Mouse (Mus musculus): ENCODE results near the gene Epas1.

The Epas1 gene

DNA sequence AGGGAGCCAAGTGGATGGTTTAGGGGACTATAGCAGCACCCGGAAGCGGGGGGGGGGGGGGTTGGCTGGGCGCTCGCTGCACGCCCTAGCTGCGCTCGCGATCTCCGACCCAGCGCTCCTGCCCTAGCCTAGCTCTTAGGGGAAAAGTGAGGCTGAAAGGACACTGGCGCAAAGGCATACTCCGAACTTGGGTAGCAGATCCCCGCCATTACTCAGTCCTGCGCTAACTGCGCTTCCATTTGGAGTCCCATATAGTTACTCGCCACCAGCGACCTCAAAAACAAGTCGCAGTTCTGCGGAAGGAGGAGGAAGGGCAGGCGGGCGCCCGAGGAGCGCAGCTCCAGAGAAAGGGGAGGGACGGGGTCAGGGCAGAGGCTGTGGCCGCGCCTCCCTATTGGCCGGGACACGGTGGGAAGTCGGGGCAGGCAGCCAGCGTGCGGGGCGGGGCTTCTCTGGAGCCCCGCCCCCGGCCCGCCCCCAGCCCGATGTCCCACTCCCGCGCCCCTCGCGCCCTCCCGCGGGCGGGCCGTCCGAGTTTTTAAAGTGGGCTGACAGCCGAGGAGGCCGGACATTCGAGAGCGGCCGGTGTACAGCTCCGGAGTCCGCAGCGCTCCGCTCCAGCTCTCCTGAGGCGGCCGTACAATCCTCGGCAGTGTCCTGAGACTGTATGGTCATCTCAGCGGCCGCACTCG is at the start of gene Epas1:
Gene Epas1, plus strand, starts transcription at position 571 of the 692 bp plus-strand sequence.
- DNase-seq (ENCODE audit: low read depth) = peak; percentile 31

DNA sequence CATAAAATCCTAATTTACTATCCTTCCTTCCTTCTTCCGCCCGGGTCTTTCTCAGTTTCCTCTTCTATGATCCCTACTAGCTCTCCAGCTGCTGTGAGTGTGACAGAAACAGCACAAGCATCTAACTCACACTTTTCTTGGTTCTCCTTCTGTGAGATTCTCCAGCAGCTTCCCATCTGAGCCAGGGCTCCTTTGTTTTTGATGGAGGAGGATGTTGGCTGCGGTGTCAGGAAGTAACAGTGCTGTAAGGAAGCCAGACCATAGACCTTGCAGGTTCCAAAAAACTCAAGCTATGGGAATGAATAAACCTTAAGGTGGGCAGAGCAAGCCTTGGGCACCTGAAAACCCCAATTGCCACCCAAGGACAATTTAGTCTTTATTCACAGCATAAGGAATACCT is 48.3 kb upstream of the Epas1 start:
- no peak for DNase-seq (ENCODE audit: low read depth)

DNA sequence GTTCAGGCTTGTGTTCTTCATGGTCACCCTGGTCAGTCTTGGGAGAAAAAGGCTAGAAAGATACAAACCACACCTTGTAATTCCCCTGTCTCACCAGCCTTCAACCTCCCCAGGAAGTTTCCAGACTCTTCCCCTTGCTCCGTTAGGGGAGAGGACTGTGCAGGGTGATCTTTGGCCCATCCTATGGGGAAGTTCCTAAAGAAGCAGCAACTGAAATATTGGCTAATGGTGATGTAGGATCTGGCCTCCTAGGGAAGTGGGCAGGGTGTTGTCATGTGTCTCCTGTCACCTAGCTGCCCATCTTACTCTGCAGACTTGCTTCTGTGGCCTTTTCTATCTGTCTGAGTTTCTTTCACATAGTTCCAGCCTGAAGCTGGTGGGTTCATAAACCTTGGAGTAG is 47.0 kb upstream of the Epas1 start:
- no peak for DNase-seq (ENCODE audit: low read depth)

DNA sequence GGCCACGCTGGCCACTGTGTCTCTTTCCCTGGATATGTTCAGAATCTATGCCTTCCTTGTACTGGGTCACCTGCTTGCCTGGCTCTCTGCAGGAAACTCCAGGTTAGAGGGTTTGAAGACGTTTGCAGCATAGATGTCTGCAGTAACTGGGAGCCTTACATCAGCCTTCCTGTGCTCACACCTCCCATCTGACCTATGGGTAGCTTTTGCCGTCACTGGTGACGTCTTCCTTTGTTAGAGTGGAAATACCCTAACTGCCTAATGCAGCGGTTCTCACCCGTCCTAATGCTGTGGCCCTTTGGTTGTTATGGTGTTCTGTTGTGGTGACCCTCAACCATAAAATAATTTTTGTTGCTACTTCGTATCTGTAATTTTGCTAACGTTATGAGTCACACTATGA is 43.7 kb upstream of the Epas1 start:
- no peak for DNase-seq (ENCODE audit: low read depth)

DNA sequence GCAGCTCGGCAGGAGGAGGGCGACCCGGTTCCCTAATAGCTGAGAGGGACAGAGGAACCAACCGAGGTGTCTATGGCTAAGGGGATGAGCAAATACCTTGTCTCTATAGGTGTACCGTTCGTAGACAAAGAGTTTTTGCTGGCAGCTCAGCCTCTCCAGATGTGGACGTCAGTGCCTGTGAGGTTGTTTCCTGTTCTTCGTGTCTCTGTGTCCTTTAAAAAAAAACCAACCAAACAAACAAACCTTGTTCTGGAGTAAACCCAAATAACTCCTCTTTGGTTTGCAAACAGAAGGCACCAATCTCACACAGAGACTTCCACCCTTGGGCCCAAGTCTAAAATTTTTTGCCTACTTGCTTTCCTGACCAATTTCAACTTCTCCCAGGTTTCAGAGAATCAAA is 43.1 kb upstream of the Epas1 start:
- DNase-seq (ENCODE audit: low read depth) = no peak

DNA sequence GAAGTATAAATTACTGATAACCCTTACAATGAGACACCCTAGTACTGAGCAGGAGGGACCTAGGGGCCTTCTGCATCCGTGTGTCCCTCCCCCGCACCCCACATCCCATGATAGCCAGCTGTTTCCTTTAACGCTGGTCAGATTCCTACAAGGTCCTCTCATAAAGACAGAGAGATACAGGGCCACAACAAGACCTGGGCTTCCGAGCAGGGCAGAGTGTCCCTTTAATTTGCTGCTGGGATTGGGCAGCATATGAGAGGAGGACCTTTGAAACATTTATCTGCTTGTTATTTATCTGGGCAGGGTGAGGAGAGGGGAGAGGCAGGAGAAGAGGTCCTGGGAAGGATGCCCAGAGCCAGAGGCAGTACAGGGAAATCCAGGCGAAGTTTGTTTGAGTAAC is 41.6 kb upstream of the Epas1 start:
- DNase-seq (ENCODE audit: low read depth) = no peak

DNA sequence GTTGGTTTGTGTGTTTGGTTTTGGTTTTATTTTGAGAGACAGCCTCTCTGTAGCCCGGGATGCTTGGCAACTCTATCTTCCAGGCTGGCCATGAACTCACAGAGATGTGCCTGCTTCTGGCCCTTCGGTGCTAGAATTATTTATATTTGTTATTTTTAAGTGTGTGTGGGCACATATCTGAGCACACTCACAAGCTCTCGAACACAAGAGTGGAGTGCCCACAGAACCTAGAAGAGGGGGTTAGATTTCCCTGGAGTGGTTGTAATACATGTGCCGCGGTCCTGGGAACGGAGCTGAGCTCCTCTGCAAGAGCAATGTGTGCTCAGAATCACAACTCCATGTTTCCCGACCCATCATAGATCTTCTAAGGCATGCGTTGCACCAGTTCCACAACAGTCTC is 40.9 kb upstream of the Epas1 start:
- no peak for DNase-seq (ENCODE audit: low read depth)

DNA sequence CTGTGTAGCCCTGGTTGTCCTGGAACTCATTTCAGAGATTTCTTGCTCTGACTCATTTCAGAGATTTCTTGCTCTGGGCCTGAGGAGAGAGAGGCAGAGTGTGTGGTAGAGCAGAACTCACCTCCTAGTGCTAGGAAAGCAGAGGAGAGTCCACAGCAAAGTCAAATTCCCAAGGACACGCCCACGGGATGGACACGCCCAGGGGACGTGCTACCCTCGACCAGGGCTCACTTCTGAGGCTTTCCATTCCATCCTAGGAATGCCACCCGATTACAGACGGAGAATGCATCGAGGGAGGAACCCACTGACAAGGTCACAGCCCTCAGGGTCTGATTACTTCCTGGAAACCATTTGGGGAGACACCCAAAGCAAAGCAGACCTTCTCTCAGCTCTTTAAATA is 39.9 kb upstream of the Epas1 start:
- peak; percentile 12 for DNase-seq (ENCODE audit: low read depth)

DNA sequence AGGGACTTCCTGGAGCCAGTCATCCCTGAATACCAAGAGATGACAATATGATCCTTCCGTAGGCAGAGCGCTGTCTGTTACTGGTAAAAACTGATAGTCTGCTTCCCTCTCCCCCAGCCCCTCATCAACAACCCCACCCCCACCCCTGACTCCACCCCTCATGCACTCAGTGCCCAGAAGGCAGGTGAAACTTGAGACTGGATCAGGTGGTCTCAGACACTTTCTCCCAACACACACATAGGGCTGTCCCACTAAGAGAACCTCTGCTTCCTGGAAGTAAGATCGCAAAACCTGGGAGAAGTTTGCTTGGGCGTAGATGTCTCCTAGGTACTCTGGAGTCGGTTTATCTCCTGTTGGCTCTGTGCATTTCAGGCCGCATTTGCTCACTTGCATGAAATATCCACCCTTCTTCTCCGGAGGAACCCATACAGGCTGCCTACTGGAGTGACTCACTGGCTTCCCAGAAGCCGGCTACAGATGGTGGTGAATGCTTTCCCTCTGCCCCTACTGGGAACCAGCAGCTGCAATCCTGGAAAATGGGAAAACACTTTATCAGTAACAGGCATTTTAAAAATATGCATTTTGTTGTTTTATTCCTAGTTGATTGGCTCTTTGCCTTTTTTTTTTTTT is 28.6 kb upstream of the Epas1 start:
- no peak for DNase-seq (ENCODE audit: low read depth)

DNA sequence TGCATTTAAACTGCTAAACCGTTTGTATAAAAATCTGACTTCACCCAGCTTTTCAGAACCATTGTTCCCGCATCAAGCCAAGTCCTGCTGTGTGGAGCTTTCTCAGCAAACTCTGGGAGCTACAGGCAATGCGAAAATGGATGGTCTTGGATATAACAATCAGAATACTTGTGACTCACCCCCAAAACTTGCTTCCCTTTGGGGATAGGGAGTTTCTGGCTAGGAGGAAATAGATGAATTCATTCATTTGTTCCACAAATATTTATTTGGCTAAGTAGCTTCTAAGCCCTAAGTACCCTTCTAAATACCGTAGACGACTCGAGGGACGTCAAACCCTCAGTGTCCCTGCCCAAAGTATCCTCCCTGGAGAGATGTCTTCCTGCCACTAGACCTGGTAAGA is 27.0 kb upstream of the Epas1 start:
- peak; percentile 28 for DNase-seq (ENCODE audit: low read depth)

DNA sequence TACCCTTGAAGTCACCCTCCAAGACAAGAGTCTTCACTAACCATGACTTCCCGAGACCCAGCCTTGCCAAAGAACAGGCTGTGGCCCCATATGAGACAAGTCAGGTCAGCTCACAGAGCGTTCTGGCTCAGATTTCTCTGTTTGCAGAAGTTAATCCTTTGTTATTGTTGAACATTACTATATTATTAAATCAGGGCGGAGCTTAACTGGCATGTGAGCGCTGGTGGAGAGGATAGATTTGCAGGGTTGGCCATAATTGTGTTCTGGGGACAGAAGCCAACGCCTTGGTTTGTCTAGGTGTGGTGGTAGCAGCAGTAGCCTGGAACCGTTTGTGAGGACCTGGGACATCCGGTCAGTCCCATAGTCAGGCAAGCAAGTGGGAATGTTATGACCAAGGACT is 26.5 kb upstream of the Epas1 start:
- DNase-seq (ENCODE audit: low read depth) = no peak

DNA sequence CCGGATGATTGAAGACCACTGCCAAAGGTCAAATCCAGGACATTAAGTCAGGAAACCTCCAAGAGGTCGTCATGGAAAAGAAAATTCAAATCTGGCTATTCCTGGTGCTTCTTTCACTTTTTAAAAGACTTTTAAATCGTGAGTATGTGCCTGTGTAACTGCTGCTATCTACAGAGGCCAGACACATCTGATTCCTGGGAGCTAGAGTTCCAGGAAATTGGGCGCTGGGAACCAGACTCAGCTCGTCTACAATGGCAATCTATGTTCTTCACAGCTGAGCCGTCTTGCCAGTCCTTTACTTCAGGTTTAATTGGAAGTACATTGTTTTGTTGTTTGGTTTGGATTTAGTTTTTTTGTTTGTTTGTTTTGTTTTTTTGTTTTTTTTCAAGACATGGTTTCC is 22.2 kb upstream of the Epas1 start:
- DNase-seq (ENCODE audit: low read depth) = no peak

DNA sequence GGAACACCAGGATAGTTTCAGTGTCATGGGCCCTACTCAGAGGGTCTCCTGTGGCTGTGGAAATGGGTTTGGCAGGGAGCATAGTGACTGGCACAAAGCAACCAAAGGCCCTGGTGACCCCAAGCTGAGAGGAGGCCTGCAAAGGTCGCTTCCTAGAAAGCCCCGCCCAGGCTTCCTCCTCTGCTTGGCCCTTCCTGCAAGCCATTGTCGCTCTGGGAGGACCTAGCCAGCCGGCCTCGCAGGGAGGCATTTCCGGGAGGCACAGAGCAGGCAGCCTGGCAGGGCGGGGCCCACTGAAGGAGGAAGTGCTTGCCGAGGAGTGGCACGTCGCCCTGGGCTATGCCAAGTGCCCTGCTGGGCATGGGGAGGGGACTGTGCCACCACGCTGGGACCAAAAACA is 21.5 kb upstream of the Epas1 start:
- DNase-seq (ENCODE audit: low read depth) = no peak

DNA sequence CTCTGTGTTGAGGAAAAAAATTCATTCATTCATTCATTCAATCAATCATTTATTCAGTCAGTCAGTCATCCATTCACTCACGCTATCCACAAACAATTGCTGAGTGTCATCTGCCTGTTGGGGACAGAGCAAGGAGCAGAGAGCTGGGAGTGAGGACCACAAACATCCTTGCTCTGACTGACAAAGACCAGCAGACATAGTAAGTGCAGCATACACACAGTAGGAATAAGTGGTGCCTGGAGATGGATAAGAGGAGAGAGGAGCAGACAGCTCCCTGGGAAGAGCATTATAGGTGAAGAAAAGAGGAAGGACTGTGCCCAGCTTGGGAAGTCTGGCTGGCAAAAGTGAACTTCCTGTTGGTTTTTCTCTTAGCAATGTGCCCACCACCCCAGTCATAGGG is 21.0 kb upstream of the Epas1 start:
- DNase-seq (ENCODE audit: low read depth) = no peak

DNA sequence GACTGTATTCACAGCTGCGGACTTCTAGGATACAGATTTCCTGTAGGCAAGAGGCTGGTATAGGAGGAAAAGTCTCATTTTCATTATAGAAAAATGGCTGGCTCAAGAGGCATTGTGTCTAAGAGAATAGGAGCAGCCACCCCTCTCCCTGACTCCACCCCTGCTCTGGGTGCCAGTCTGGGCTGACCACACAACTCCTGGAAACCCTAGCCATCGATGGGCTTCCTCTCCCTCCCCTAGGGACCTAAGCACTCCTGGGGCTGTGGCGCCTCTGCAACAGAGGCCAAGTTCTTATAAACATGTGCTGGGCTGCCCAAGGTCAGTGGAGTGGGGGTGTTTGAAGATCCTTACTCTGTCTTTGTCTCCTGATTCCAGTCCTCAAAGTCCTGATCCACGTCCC is 19.9 kb upstream of the Epas1 start:
- no peak for DNase-seq (ENCODE audit: low read depth)

DNA sequence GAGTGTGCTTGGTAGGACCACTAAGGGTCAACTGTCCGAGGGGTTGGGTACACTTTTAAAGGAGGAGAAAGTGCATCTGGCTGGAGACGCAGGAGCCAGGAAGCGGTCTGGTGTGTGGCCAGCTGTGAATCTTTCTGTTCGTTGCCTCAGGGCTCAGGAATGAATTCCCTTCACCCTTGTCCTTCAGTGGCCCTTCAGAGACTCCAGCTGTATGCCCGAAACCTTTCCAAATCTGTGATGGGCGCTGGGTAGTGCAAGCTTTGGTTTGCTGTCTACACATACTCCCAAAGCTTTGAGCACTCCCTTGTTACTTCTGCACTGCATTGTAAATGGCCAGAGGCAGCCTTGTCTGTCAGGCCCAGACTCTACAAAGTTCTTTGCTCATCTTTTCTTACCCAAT is 15.0 kb upstream of the Epas1 start:
- DNase-seq (ENCODE audit: low read depth) = no peak

DNA sequence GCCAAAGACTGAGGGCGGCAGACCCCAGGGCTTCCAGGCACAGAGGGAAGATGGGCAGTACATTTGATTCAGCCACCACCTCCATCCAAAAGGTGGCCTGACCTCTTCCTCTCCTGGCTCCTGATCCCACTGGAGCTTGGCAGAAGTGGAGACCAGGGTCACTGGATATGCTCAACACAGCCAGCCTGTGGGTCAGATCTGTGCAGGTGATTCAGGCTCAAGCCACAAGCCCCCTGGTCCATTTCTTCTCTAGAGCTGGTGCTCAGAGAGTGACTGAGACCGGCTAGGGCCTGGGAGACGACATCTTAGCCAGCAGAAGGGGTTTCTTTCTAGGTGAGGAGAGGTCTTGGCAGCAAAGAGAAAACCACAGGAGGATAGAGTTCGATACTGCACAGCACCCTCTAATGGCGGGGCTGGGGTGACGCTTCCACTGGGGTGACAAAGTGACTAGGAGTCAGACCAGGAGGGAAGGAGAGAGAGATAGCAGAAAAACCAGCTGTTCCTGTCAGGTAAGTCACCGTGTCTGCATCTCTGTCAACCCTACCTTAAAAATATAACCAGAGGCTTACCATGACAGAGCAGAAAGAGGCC is 10.1 kb upstream of the Epas1 start:
- DNase-seq (ENCODE audit: low read depth) = no peak

DNA sequence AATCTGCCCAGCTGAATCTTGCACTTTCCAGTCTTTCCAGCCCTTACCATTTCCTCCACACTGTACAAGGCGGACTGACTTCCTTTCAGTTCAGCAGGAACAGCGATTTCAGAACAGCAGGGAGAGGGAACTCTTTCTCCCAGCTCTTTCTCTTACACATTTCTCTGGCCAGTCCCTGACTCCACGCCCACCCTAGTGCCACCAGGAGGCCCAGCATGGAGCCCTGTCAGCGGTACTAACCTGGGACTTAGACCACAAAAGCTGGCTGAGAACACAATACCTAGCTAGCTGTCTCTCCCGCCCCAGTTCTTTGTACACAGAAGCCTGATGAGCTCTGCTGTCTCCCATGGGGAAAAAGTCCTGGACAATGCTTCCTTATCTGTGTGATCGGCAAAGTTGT is 8.6 kb upstream of the Epas1 start:
- no peak for DNase-seq (ENCODE audit: low read depth)

DNA sequence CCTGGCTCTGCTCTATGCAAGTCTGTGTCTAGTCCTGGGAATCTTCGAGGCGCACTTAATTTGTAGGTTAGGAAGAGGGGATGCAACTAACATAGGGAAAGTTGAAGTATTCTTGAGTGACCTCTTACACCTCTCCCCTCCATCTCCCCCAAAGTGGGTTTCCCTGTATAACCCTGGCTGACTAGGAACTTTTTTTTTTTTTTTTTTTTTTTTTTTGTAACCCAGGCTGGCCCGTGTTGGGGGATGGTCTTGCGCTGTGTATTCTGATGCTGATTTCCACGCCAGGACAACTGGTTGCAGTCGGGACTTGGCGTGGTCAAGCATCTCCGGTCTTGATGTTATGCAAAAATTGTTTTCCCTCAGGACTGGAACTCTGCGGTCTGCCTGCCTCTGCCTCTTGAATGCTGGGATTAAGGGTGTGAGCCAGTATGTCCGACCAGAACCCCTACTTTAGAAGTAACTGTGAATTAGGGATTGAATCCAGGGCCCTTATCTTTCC is 2.1 kb upstream of the Epas1 start:
- DNase-seq (ENCODE audit: low read depth) = no peak

DNA sequence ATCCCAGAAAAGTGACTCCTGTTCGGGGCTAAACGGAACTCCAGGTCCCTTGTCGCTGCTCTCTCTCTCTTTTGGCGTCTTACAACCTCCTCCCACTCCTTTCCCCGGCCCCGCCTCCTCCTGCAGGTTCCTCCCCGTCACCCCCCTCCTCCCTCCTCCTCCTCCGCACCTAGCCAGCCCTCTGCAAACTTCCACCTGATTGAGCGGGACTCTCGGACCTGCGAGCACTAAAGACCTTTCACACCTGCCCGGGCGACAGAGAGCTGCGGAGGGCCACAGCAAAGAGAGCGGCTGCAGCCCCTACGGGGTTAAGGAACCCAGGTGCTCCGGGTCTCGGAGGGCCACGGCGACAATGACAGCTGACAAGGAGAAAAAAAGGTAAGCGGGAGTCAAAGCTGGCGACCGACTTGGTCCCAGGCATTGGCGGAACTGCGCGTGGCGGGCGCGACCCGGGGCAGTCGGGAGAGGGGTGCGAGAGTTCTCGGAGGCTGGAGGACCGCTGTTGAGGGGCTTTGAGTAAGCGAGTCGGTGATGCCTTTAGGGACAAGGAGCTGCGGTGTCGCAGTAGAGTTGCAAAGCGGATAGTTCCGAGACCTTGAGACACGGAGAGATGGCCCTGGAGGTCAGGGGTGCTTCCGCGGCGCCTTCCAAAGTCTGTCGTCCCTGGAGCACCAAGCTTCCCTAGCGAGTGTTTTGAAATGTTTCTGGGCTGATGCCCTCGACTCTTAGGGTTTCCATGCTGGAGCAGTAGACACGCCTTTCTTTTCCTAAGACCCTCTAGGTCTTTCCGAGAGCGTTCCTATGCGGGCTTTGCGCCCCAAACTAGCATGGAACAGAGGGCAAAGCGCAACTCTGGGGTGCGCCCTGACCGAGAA is 668 bp downstream of the Epas1 start:
- no peak for DNase-seq (ENCODE audit: low read depth)

DNA sequence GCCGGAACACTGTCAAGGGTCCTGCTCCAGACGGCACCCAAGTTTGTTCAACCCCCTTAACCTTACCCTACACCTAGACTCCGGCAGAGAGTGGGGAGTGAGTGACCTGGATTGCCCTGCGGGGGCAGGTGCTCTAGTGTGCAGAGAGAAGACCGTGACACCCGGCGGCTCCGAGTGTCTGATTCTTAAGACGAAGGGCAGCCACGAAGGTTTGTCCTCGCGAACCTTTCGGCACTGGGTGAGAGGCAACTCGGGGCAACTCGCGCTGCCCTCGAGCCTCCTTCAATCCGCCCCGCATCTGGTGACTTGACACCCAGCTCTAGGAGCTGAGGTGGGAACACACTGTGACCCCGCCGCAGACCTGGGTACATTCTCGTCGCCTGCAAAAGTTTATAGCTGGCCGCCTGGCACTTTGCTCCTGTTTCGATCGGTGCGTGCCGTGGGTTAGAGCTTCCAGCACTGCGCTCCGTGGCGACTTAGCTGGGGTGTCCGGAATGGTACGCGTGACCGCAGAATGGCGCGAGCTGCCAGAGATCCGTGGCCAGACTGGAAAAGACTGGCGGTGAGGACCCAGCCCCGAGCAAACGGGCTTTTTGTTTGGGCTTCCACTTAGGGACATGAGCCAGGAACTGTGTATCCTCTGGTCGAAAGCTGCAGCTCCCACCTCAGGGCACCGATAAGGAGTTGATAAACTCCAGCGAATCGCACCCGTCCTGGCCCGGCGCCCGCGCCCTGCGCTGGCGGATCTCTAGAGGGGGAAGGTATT is 1.5 kb downstream of the Epas1 start:
- no peak for DNase-seq (ENCODE audit: low read depth)

Data from NIH3T3 (cell line).